Mouse (Mus musculus) myocyte (in vitro differentiated cells): ENCODE data around the gene Asb10. TPM values are rescaled to one million over a fixed set of nuclear protein-coding genes. Genes with fewer than 3 reads are reported as not detected.

Experiments
- H3K27me3 ChIP-seq: one replicate; pipeline ENCODE4 v1.6.1; 2011; ENCODE audit not compliant: control insufficient read depth, insufficient read depth, insufficient read length
- H3K36me3 ChIP-seq: one replicate; pipeline ENCODE4 v1.6.1; 2011; ENCODE audit not compliant: control insufficient read depth, insufficient read depth
- H3K4me2 ChIP-seq: one replicate; pipeline ENCODE4 v1.6.1; 2011; ENCODE audit warnings: low read depth, control low read depth
- H3K4me3 ChIP-seq: one replicate; pipeline ENCODE4 v1.5.1; 2011; ENCODE audit warnings: mild to moderate bottlenecking, control low read depth, moderate library complexity
- H3K79me2 ChIP-seq: one replicate; pipeline ENCODE4 v1.6.1; 2011; ENCODE audit not compliant: control insufficient read depth, insufficient read depth
- H3ac ChIP-seq: one replicate; pipeline ENCODE4 v1.6.1; 2011; ENCODE audit not compliant: control insufficient read depth, insufficient read length
- CEBPB ChIP-seq: IDR thresholded peaks from 2 replicates; pipeline ENCODE4 v1.6.1; 2011; ENCODE audit warnings: mild to moderate bottlenecking, moderate library complexity; ENCODE audit not compliant: poor library complexity, insufficient read depth, severe bottlenecking
- E2F4 ChIP-seq: IDR thresholded peaks from one replicate; pipeline ENCODE4 v1.6.1; 2011; ENCODE audit warnings: mild to moderate bottlenecking, control low read depth, moderate library complexity; ENCODE audit not compliant: insufficient read depth
- MAX ChIP-seq: IDR thresholded peaks from one replicate; pipeline ENCODE4 v1.6.1; 2011; ENCODE audit warnings: low read depth, mild to moderate bottlenecking, control low read depth
- MYOD1 ChIP-seq, 3 experiments: IDR thresholded peaks; one replicate each; pipeline ENCODE4 v1.6.1; 2011; ENCODE audit warnings: control low read depth in 2 of 3, low read depth in 2 of 3, mild to moderate bottlenecking in 2 of 3, moderate library complexity in 1 of 3; ENCODE audit not compliant: insufficient read length in 2 of 3, control insufficient read depth in 1 of 3
- MYOG ChIP-seq, 3 experiments: IDR thresholded peaks; one replicate each; pipeline ENCODE4 v1.6.1; 2011; ENCODE audit warnings: control low read depth in 2 of 3, low read depth in 2 of 3, mild to moderate bottlenecking in 2 of 3; ENCODE audit not compliant: insufficient read length in 2 of 3, control insufficient read depth in 1 of 3, insufficient read depth in 1 of 3
- POLR2A ChIP-seq: IDR thresholded peaks from one replicate; pipeline ENCODE4 v1.6.1; 2011; ENCODE audit warnings: low read depth, mild to moderate bottlenecking, control low read depth, moderate library complexity; ENCODE audit not compliant: insufficient read length
- POLR2AphosphoS2 ChIP-seq: IDR thresholded peaks from one replicate; pipeline ENCODE4 v1.6.1; 2011; ENCODE audit warnings: low read depth, control low read depth; ENCODE audit not compliant: insufficient read length
- REST ChIP-seq: IDR thresholded peaks from one replicate; pipeline ENCODE4 v1.6.1; 2011; ENCODE audit warnings: mild to moderate bottlenecking, control low read depth, moderate library complexity; ENCODE audit not compliant: insufficient read depth, insufficient read length
- SRF ChIP-seq: IDR thresholded peaks from one replicate; pipeline ENCODE4 v1.6.1; 2011; ENCODE audit warnings: low read depth; ENCODE audit not compliant: control insufficient read depth, insufficient read length
- TCF12 ChIP-seq: IDR thresholded peaks from one replicate; pipeline ENCODE4 v1.6.1; 2011; ENCODE audit warnings: mild to moderate bottlenecking, control low read depth; ENCODE audit not compliant: poor library complexity, insufficient read depth, severe bottlenecking
- TCF3 ChIP-seq: IDR thresholded peaks from one replicate; pipeline ENCODE4 v1.6.1; 2011; ENCODE audit warnings: low read depth, control low read depth; ENCODE audit not compliant: insufficient read length
- USF1 ChIP-seq: IDR thresholded peaks from one replicate; pipeline ENCODE4 v1.6.1; 2011; ENCODE audit warnings: low read depth, mild to moderate bottlenecking, control low read depth, moderate library complexity
- polyA plus RNA-seq: library from polyadenylated mRNA; unstranded; fragments of >200 nt; fragmentation: generic; extraction: Trizol; gene quantifications from one replicate; pipeline ENCODE4 v1.2.1, GENCODE M21; 2012; ENCODE audit warnings: missing spikeins

The Asb10 gene
- polyA plus RNA-seq, 1 experiment = 0.77 TPM

DNA sequence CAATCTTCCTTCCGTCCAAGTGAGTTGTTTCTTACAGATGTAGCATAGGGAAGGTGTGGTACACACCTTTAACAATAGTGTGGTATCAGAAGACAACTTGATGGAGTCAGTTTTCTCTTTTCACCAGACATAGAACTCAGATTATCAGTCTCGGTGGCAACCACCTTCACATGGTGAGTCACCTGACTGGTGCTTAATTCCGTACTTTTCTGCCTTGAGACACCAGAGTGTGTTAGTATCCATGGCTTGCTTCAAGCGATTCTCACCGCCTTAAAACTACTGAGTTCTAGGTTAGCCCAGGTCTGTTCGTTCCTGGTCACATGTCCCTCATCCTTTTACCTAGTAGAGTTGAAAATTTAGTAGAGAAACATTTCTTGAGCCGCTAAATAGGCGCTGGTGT, 45.3 kb upstream of the Asb10 start:
- H3K36me3 ChIP-seq = no peaks in the 10 kb centered on the region

DNA sequence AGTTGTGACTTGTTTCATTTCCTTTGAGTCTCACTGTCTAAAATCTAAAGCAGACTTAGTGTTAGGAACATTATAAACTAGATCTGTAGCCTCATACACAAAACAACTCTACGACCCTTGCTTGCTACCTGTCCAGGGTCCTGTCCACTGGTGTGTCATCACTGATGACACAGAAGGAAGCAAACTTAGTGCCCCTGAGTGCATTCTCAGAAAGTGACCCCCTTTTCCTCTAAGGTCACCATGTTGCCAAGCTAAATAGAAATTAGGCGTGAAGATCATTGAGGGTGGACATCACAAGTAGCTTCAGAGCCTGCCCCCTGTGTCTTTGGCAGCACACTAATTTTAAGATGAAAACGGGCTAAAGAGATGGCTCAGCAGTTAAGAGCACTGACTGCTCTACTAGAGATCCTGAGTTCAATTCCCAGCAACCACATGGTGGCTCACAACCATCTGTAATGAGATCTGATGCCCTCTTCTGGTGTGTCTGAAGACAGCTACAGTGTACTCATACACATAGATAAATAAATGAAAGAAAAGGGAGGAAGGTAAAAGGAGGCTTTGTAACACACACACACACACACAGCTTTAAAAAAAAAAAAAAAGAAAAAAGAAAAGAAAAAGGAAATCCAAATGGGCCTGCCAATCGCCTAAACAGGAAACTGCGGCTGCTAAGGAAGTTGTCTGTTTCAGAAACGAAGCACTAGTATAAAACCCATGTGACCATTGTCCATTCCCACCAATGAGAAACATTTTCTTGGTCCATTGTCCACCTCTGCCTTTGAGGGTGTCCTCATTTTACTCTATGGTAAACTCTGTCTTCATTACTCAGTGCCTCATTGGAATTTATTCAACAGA, 37.6 kb upstream of the Asb10 start:
- H3K36me3 ChIP-seq = peaks cover 18% of the 10 kb centered on the region
- peaks cover 27% of the 10 kb centered on the region for H3K79me2 ChIP-seq
- H3K27me3 ChIP-seq = no peaks in the 10 kb centered on the region
- peak overlapping the region; percentile 77 for H3ac ChIP-seq
- peak overlapping the region; percentile 99 for H3K4me2 ChIP-seq
- peak overlapping the region; percentile 87 for H3K4me3 ChIP-seq
- no peak for TF ChIP-seq MYOD1 (IDR thresholded peaks at IDR 0.05; ENCODE audit: control insufficient read depth in 1 of 3, insufficient read length in 2 of 3, low read depth in 2 of 3)
- TF ChIP-seq SRF = no peak
- TF ChIP-seq MAX = no peak
- TF ChIP-seq MYOG (IDR thresholded peaks at IDR 0.05; ENCODE audit: control insufficient read depth in 1 of 3, insufficient read depth in 1 of 3, insufficient read length in 2 of 3, low read depth in 2 of 3) = no peak
- no peak for TF ChIP-seq TCF3
- no peak for TF ChIP-seq TCF12

More for the DNA sequence above, 45.3 kb upstream of the Asb10 start:
- Histone ChIP-seq H3K27me3 (no peaks in the 10 kb centered on the region), H3K79me2 (peaks cover 21% of the 10 kb centered on the region), H3K4me3 (peak overlapping the region; percentile 81), H3ac (peak overlapping the region; percentile 29), H3K4me2 (peak overlapping the region; percentile 91)
- peak; percentile 40 for TF ChIP-seq USF1
- TF ChIP-seq E2F4 = no peak

DNA sequence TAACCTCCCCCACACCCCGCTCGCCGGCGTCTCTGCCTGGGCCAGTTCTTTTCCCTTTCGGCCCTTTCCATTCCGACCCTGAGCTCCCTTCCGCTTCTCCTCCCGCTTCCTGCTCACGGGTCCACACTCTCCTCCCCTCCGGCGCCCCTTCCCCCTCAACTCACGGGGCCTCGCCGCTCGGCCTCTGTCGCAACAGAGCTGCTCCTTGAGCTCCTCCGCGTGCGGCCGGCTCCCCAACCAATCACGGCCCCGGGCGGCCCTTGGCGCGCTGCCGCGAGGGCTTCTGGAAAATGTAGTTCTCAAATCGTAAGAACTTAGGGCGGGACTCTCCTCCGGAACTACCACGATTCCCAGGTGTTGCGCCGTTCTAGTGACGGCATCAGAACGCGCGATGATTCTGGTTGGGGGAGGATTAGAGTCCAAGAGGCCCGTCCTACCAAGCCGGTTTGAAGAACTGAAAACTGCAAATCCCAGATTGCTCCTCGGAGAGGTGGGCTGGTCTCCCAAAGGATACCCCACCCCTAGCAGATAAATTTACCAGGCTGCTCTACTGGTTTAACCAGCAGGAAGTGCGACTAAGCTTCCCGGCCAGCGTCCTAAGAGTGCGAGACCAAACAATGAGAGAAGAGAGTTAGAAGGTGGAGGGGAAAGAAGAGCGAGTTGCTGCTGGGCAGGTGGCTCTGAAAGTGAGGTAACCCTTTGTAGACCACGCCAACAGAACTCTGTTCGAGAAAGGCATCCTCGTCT, 36.6 kb upstream of the Asb10 start, which contains the start of gene Abcf2:
TSS of gene Abcf2 (minus strand) at position 285 of the 747 bp plus-strand sequence.
- Histone ChIP-seq H3K27me3 (no peaks in the 10 kb centered on the region), H3K36me3 (peaks cover 27% of the 10 kb centered on the region), H3K4me2 (peak within 1 kb of the TSS; percentile 99), H3ac (peak within 1 kb of the TSS; percentile 77), H3K4me3 (peak within 1 kb of the TSS; percentile 87), H3K79me2 (peaks cover 27% of the 10 kb centered on the region)
- TF ChIP-seq TCF12 (no peak), REST (no peak), MYOG (IDR thresholded peaks at IDR 0.05; ENCODE audit: control insufficient read depth in 1 of 3, insufficient read depth in 1 of 3, insufficient read length in 2 of 3, low read depth in 2 of 3) (peak in 1 of 3 experiments; percentile 49), TCF3 (no peak), MYOD1 (IDR thresholded peaks at IDR 0.05; ENCODE audit: control insufficient read depth in 1 of 3, insufficient read length in 2 of 3, low read depth in 2 of 3) (peak in 1 of 3 experiments; percentile 10), POLR2A (peak; percentile 94), CEBPB (peak; percentile 41; the same call in 1 of the 2 replicates), SRF (peak; percentile 37), USF1 (no peak), POLR2AphosphoS2 (peak; percentile 92), E2F4 (peak; percentile 26), MAX (no peak)

DNA sequence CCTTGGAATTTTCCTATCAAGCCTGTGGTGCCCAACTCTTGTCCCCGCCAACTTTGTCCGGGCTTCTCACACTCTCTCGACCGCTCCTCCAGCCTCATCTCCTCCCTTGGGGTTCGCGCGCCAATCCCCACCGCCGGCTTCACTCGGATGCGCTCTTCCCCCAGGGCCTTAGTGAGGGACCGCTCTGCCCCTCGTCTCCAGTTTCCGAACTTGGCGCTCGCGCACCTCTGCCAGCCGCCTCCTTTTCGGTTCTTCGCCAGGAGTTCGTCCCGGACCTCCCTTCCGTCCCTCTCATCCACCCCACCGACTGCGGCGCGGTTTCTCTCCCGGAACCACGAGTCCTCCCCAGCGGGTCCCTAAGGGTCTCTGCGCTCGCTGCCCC, 36.0 kb upstream of the Asb10 start:
- H3K4me2 ChIP-seq = peak overlapping the region; percentile 96
- H3K79me2 ChIP-seq = peaks cover 27% of the 10 kb centered on the region
- TF ChIP-seq TCF12 (no peak), E2F4 (no peak)
- H3K36me3 ChIP-seq = peaks cover 31% of the 10 kb centered on the region
- H3ac ChIP-seq = peak overlapping the region; percentile 77
- no peaks in the 10 kb centered on the region for H3K27me3 ChIP-seq
- H3K4me3 ChIP-seq = peak overlapping the region; percentile 87

DNA sequence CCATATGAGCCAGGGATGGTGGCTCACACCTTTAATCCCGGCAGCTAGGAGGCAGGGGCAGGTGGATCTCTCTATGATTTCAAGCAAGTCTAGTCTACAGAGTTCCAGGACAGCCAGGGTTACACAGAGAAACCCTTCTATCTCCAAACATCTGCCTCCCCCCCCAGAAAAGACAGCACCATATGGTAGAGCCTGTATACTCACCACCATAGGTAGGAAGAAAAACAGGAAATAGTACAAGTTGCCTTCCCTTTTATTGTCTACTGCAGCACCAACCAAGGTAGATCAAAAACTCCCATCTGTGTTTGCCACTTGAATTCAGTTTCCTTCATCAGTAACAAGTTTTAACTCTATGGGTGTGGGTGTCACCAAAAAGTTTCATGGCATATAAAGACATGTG, 35.2 kb upstream of the Asb10 start:
- Histone ChIP-seq H3K4me3 (peak overlapping the region; percentile 87), H3K79me2 (peaks cover 27% of the 10 kb centered on the region), H3K36me3 (peaks cover 39% of the 10 kb centered on the region), H3K4me2 (peak overlapping the region; percentile 96), H3ac (no peak overlapping the region), H3K27me3 (no peaks in the 10 kb centered on the region)
- TF ChIP-seq TCF12 (no peak), MYOD1 (IDR thresholded peaks at IDR 0.05; ENCODE audit: control insufficient read depth in 1 of 3, insufficient read length in 2 of 3, low read depth in 2 of 3) (no peak), CEBPB (no peak), USF1 (no peak), MYOG (IDR thresholded peaks at IDR 0.05; ENCODE audit: control insufficient read depth in 1 of 3, insufficient read depth in 1 of 3, insufficient read length in 2 of 3, low read depth in 2 of 3) (no peak), POLR2AphosphoS2 (no peak), MAX (no peak), SRF (no peak), REST (no peak), POLR2A (no peak), E2F4 (no peak), TCF3 (no peak)
